Mouse (Mus musculus): ENCODE data around the gene Olfr618. TPM values are rescaled to one million over a fixed set of nuclear protein-coding genes. Genes with fewer than 3 reads are reported as not detected.

The Olfr618 gene
- polyA plus RNA-seq, 1 experiment from 2014 or later = 0.18 TPM

Small RNA genes within 50 kb of the gene (microRNA-seq; reads per million reads assigned to microRNA genes)
- not detected for gene Gm26506

Other genes with a start within 250 kb of the Olfr618 start
- not detected in 2 replicates for gene Olfr600, start 240.4 kb upstream of the Olfr618 start, polyA plus RNA-seq (2015; fragmentation: Nextera tagmentation; extraction: Ambion mirVana)
- not detected in 2 replicates for gene Olfr601, start 227.4 kb upstream of the Olfr618 start, polyA plus RNA-seq (2015; fragmentation: Nextera tagmentation; extraction: Ambion mirVana)
- not detected in 2 replicates for gene Olfr603, start 203.9 kb upstream of the Olfr618 start, polyA plus RNA-seq (2015; fragmentation: Nextera tagmentation; extraction: Ambion mirVana)
- gene Usp17lc, start 175.0 kb upstream of the Olfr618 start, polyA plus RNA-seq (2015; fragmentation: Nextera tagmentation; extraction: Ambion mirVana) = not detected in 2 replicates
- gene Olfr605, start 144.7 kb upstream of the Olfr618 start, polyA plus RNA-seq (2015; fragmentation: Nextera tagmentation; extraction: Ambion mirVana) = not detected in 2 replicates
- gene Olfr606, start 141.1 kb upstream of the Olfr618 start, polyA plus RNA-seq (2015; fragmentation: Nextera tagmentation; extraction: Ambion mirVana) = not detected in 2 replicates
- not detected in 2 replicates for gene Olfr607, start 126.0 kb upstream of the Olfr618 start, polyA plus RNA-seq (2015; fragmentation: Nextera tagmentation; extraction: Ambion mirVana)
- gene Olfr608, start 120.2 kb upstream of the Olfr618 start, polyA plus RNA-seq (2015; fragmentation: Nextera tagmentation; extraction: Ambion mirVana) = not detected in 2 replicates
- not detected in 2 replicates for gene Olfr609, start 92.0 kb upstream of the Olfr618 start, polyA plus RNA-seq (2015; fragmentation: Nextera tagmentation; extraction: Ambion mirVana)
- not detected in 2 replicates for gene Olfr610, start 78.0 kb upstream of the Olfr618 start, polyA plus RNA-seq (2015; fragmentation: Nextera tagmentation; extraction: Ambion mirVana)
- gene Olfr611, start 69.3 kb upstream of the Olfr618 start, polyA plus RNA-seq (2015; fragmentation: Nextera tagmentation; extraction: Ambion mirVana) = not detected in 2 replicates
- gene Olfr612, start 47.4 kb upstream of the Olfr618 start, polyA plus RNA-seq (2015; fragmentation: Nextera tagmentation; extraction: Ambion mirVana) = not detected in 2 replicates
- not detected in 2 replicates for gene Olfr613, start 42.0 kb upstream of the Olfr618 start, polyA plus RNA-seq (2015; fragmentation: Nextera tagmentation; extraction: Ambion mirVana)
- not detected in 2 replicates for gene Olfr615, start 34.0 kb upstream of the Olfr618 start, polyA plus RNA-seq (2015; fragmentation: Nextera tagmentation; extraction: Ambion mirVana)
- not detected in 2 replicates for gene Olfr616, start 21.0 kb upstream of the Olfr618 start, polyA plus RNA-seq (2015; fragmentation: Nextera tagmentation; extraction: Ambion mirVana)
- gene Olfr617, start 17.0 kb upstream of the Olfr618 start, polyA plus RNA-seq (2015; fragmentation: Nextera tagmentation; extraction: Ambion mirVana) = not detected in 2 replicates
- not detected in 2 replicates for gene Olfr619, start 10.5 kb downstream of the Olfr618 start, polyA plus RNA-seq (2015; fragmentation: Nextera tagmentation; extraction: Ambion mirVana)
- gene Olfr620, start 22.4 kb downstream of the Olfr618 start, polyA plus RNA-seq (2015; fragmentation: Nextera tagmentation; extraction: Ambion mirVana) = not detected in 2 replicates
- gene Olfr622, start 52.6 kb downstream of the Olfr618 start, polyA plus RNA-seq (2015; fragmentation: Nextera tagmentation; extraction: Ambion mirVana) = not detected in 2 replicates
- gene Olfr623, start 73.6 kb downstream of the Olfr618 start, polyA plus RNA-seq (2015; fragmentation: Nextera tagmentation; extraction: Ambion mirVana) = not detected in 2 replicates
- gene Olfr624, start 81.1 kb downstream of the Olfr618 start, polyA plus RNA-seq (2015; fragmentation: Nextera tagmentation; extraction: Ambion mirVana) = 0.05 TPM in 1 of 2 replicates, not detected in the other
- not detected in 2 replicates for gene Olfr625-ps1, start 92.6 kb downstream of the Olfr618 start, polyA plus RNA-seq (2015; fragmentation: Nextera tagmentation; extraction: Ambion mirVana)
- gene Olfr243, start 124.6 kb downstream of the Olfr618 start, polyA plus RNA-seq (2015; fragmentation: Nextera tagmentation; extraction: Ambion mirVana) = not detected in 2 replicates
- gene Olfr628, start 140.3 kb downstream of the Olfr618 start, polyA plus RNA-seq (2015; fragmentation: Nextera tagmentation; extraction: Ambion mirVana) = not detected in 2 replicates
- gene Olfr629, start 154.8 kb downstream of the Olfr618 start, polyA plus RNA-seq (2015; fragmentation: Nextera tagmentation; extraction: Ambion mirVana) = not detected in 2 replicates
- not detected in 2 replicates for gene Olfr630, start 167.2 kb downstream of the Olfr618 start, polyA plus RNA-seq (2015; fragmentation: Nextera tagmentation; extraction: Ambion mirVana)
- not detected in 2 replicates for gene Olfr69, start 181.5 kb downstream of the Olfr618 start, polyA plus RNA-seq (2015; fragmentation: Nextera tagmentation; extraction: Ambion mirVana)
- gene Olfr68, start 189.6 kb downstream of the Olfr618 start, polyA plus RNA-seq (2015; fragmentation: Nextera tagmentation; extraction: Ambion mirVana) = not detected in 2 replicates
- gene Olfr67, start 201.7 kb downstream of the Olfr618 start, polyA plus RNA-seq (2015; fragmentation: Nextera tagmentation; extraction: Ambion mirVana) = not detected in 2 replicates
- gene Hbb-bt, start 223.9 kb downstream of the Olfr618 start, polyA plus RNA-seq (2015; fragmentation: Nextera tagmentation; extraction: Ambion mirVana) = 1,363 and 1,680 TPM in 2 replicates
- 4,007 and 5,156 TPM in 2 replicates for gene Hbb-bs, start 238.0 kb downstream of the Olfr618 start, polyA plus RNA-seq (2015; fragmentation: Nextera tagmentation; extraction: Ambion mirVana)